Mouse (Mus musculus): ENCODE measurements around the gene Pkhd1. TPM values are rescaled to one million over a fixed set of nuclear protein-coding genes. Genes with fewer than 3 reads are reported as not detected.

Gene Pkhd1
- total RNA-seq (2023): not detected

DNA sequence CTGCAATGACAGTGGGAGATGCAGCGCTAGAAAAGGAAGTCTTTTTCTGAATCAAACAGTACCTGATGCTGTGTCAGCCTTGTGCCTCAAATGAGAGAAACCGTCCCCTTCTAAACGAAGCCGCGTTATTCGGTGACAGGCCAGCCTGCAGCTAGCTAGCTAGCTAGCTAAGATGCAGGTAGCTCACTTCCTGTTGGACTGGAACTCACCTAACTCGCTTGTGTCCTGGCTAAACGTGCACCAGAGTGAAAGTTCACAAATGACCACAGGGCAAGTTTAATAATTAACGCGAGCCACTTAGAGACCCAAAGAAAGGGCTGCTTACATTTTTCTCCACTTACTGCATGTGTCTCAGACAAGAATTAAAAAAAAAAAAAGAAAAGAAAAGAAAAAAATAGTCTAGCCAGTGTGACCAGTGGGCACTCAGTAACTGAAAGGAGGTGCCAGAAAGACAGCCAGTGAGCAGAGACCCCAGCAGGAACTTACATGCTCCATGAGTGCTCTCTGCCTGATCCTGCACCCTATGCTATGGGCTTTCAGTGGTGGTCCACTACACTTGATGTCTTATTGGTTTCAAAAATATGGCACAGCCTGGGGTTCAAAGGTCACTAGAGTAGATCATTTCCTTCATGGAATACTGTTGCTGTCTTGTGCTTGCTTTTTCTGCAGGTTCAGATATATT, at the start of gene Pkhd1:
Gene Pkhd1 (minus strand): TSS at position 216 of the 682 bp plus-strand sequence.

Other genes with a start within 250 kb of the Pkhd1 start
- not detected for gene Il17a, start 112.8 kb upstream of the Pkhd1 start, total RNA-seq (2023)
- gene Il17f, start 172.6 kb upstream of the Pkhd1 start, total RNA-seq (2023): 1 to 10 TPM; 1.4 to 1.7 TPM
- gene Mcm3, start 202.2 kb upstream of the Pkhd1 start, total RNA-seq (2023): 10 to 100 TPM; 47.8 to 61.4 TPM